ENCODE assay signal across 23 mouse cellular contexts in genomic region chr3:102997591-102997990, GRCm38 (mm10). TPM values are rescaled to one million over a fixed set of nuclear protein-coding genes. Genes with fewer than 3 reads are reported as not detected.
DNase-seq lines count a peak whose midpoint lies in the region; ATAC-seq and TF ChIP-seq lines count a peak whose summit lies in the region.
"Had no signal": no experiment of that assay in that cellular context is flagged by ENCODE, and none has a peak within 500 bp of the region (broad histone marks: within the 10 kb centered on the region; RNA-seq: fewer than 3 reads in every experiment).

No protein-coding gene starts in this region.

- peaks cover 38% of the 10 kb centered on the region for H3K36me3 ChIP-seq in intestine, postnatal 0 days (ENCODE audit: control insufficient read depth, insufficient read depth)
- peaks cover 15% of the 10 kb centered on the region for H3K36me3 ChIP-seq in intestine, embryonic 15.5 days
- H3K36me3 ChIP-seq in lung, embryonic 16.5 days (ENCODE audit: control insufficient read depth, insufficient read depth, low read length), result peaks cover 23% of the 10 kb centered on the region

- H3K4me3 ChIP-seq in gastrocnemius, adult 2 months, result no peak overlapping the region
- H3K4me3 ChIP-seq in intestine, postnatal 0 days (ENCODE audit: low read depth, low read length), result no peak overlapping the region
- H3K4me3 ChIP-seq in intestine, embryonic 15.5 days (replicated peaks), result no peak overlapping the region
- no peak overlapping the region for H3K4me3 ChIP-seq in lung, embryonic 16.5 days (ENCODE audit: low read length)
- no peak overlapping the region for H3K4me3 ChIP-seq in lung, adult 2 months (replicated peaks; ENCODE audit: extremely low read depth, low read depth, low read length)
- H3K4me3 ChIP-seq in embryonic fibroblast, embryonic 13.5 days (ENCODE audit: insufficient read depth, low read length), result no peak overlapping the region
- H3K4me3 ChIP-seq: forebrain, embryonic 12.5 days; midbrain, embryonic 15.5 days had no signal

- no peak overlapping the region for H3K4me2 ChIP-seq in intestine, postnatal 0 days (replicated peaks; ENCODE audit: low read depth)
- H3K4me2 ChIP-seq in intestine, embryonic 15.5 days (replicated peaks), result no peak overlapping the region
- H3K4me2 ChIP-seq in lung, embryonic 16.5 days (ENCODE audit: low read depth, low read length), result no peak overlapping the region
- H3K4me2 ChIP-seq: forebrain, embryonic 12.5 days; midbrain, embryonic 15.5 days had no signal

- no peaks in the 10 kb centered on the region for H3K9me3 ChIP-seq in intestine, postnatal 0 days (ENCODE audit: control insufficient read depth)
- no peaks in the 10 kb centered on the region for H3K9me3 ChIP-seq in intestine, embryonic 15.5 days
- peaks cover 2% of the 10 kb centered on the region; the same call in 1 of the 2 replicates for H3K9me3 ChIP-seq in lung, embryonic 16.5 days (ENCODE audit: control insufficient read depth, low read length)
- H3K9me3 ChIP-seq: midbrain, embryonic 15.5 days had no signal

- no peak for ATAC-seq in intestine, postnatal 0 days
- no peak for ATAC-seq in intestine, embryonic 15.5 days
- ATAC-seq in lung, embryonic 16.5 days (ENCODE audit: low read depth), result no peak
- ATAC-seq: hindbrain, embryonic 16.5 days; midbrain, embryonic 15.5 days had no signal

- no peak for TF ChIP-seq POLR2A in lung, adult 2 months (IDR thresholded peaks at IDR 0.05; ENCODE audit: borderline replicate concordance, extremely low read depth, low read depth, low read length)
- TF ChIP-seq POLR2A in embryonic fibroblast, embryonic 13.5 days (IDR thresholded peaks at IDR 0.05; ENCODE audit: low read depth, low read length), result 0 out of 2 replicates have a peak, but pooled peaks have one; percentile 18

- TF ChIP-seq CTCF in gastrocnemius, adult 2 months (IDR thresholded peaks at IDR 0.05), result no peak
- no peak for TF ChIP-seq CTCF in intestine, postnatal 0 days (IDR thresholded peaks at IDR 0.05; ENCODE audit: low read depth)
- no peak for TF ChIP-seq CTCF in lung, adult 2 months (IDR thresholded peaks at IDR 0.05; ENCODE audit: insufficient read depth, low read length)
- TF ChIP-seq CTCF in embryonic fibroblast, embryonic 13.5 days (IDR thresholded peaks at IDR 0.05; ENCODE audit: borderline replicate concordance, insufficient read depth, low read length), result no peak

- H3K4me1 ChIP-seq in intestine, postnatal 0 days (replicated peaks; ENCODE audit: control insufficient read depth, insufficient read depth, low read length), result no peaks in the 10 kb centered on the region; the same call in 1 of the 2 replicates
- H3K4me1 ChIP-seq in intestine, embryonic 15.5 days (replicated peaks), result peaks cover 12% of the 10 kb centered on the region
- H3K4me1 ChIP-seq in lung, embryonic 16.5 days (replicated peaks; ENCODE audit: control insufficient read depth, insufficient read depth, low read length), result peaks cover 12% of the 10 kb centered on the region
- H3K4me1 ChIP-seq in lung, adult 2 months (ENCODE audit: control insufficient read depth, insufficient read depth, low read length), result peaks cover 7% of the 10 kb centered on the region
- H3K4me1 ChIP-seq in embryonic fibroblast, embryonic 13.5 days (ENCODE audit: control insufficient read depth, insufficient read depth, low read length), result peaks cover 13% of the 10 kb centered on the region

- 51% methylated on average over 3 of the region's 3 CpGs for WGBS in intestine, postnatal 0 days
- WGBS in intestine, embryonic 15.5 days, result 65% methylated on average over 3 of the region's 3 CpGs
- WGBS in lung, embryonic 16.5 days, result 83% methylated on average over 3 of the region's 3 CpGs
- 56% methylated on average over 3 of the region's 3 CpGs for WGBS in lung, adult 2 months

- peak overlapping the region; percentile 99; the same call in 1 of the 2 replicates for H3K27ac ChIP-seq in gastrocnemius, adult 2 months
- peak overlapping the region; percentile 46; the same call in 1 of the 2 replicates for H3K27ac ChIP-seq in intestine, postnatal 0 days (ENCODE audit: low read depth, low read length)
- H3K27ac ChIP-seq in intestine, embryonic 15.5 days, result no peak overlapping the region
- peak overlapping the region; percentile 42 for H3K27ac ChIP-seq in lung, embryonic 16.5 days (ENCODE audit: low read length)
- peak overlapping the region; percentile 74 for H3K27ac ChIP-seq in embryonic fibroblast, embryonic 13.5 days (ENCODE audit: insufficient read depth, low read length)
- H3K27ac ChIP-seq: forebrain, embryonic 12.5 days; midbrain, embryonic 15.5 days had no signal

- no peak for DNase-seq in gastrocnemius, adult 2 months
- no peak for DNase-seq in gastrocnemius, postnatal 36 days
- DNase-seq in lung, adult 2 months, result no peak
- DNase-seq in cerebellum, adult 11-12 months, result no peak
- DNase-seq: adrenal gland, postnatal 14 days; cerebellum, adult 11 months; cerebellum, postnatal 14 days; kidney, adult 11 months; thymus, adult 18-20 months; thymus, postnatal 36 days had no signal

- H3K9ac ChIP-seq in intestine, postnatal 0 days (ENCODE audit: low read depth, low read length), result no peak overlapping the region
- H3K9ac ChIP-seq in intestine, embryonic 15.5 days, result no peak overlapping the region
- H3K9ac ChIP-seq in lung, embryonic 16.5 days (ENCODE audit: low read length), result no peak overlapping the region
- H3K9ac ChIP-seq: forebrain, embryonic 12.5 days; midbrain, embryonic 15.5 days had no signal

- intact Hi-C loops in gastrocnemius, adult 2 months (cut with DNase I), result loop anchor here (10.0 kb wide), 2 partner anchors 177 to 273 kb away; partner anchors contain the start of gene Bcas2
- intact Hi-C loops in gastrocnemius, postnatal 36 days (cut with DNase I), result loop anchor here (10.0 kb wide), 1 partner anchor 283 kb away; no protein-coding TSS in a partner anchor

- no peaks in the 10 kb centered on the region for H3K27me3 ChIP-seq in intestine, postnatal 0 days (replicated peaks; ENCODE audit: control insufficient read depth, insufficient read depth, low read length)
- no peaks in the 10 kb centered on the region for H3K27me3 ChIP-seq in intestine, embryonic 15.5 days (replicated peaks)
- H3K27me3 ChIP-seq in lung, embryonic 16.5 days (ENCODE audit: control insufficient read depth, insufficient read depth, low read depth, low read length), result no peaks in the 10 kb centered on the region
- H3K27me3 ChIP-seq: forebrain, embryonic 12.5 days; midbrain, embryonic 15.5 days had no signal

RNA-seq across cellular contexts. Expression of gene Sike1, which starts 2.1 kb away (rescaled TPM):
- total RNA-seq in gastrocnemius, adult 2 months (2021), result 10 to 100 TPM; 39.6 to 41.5 TPM
- total RNA-seq in gastrocnemius, postnatal 36 days (2021), result 10 to 100 TPM; 37.0 to 46.1 TPM
- 36.6 and 37.4 TPM in 2 replicates for polyA plus RNA-seq in intestine, postnatal 0 days (2015; fragmentation: Nextera tagmentation; extraction: Ambion mirVana)
- 46.6 and 51.9 TPM in 2 replicates for polyA plus RNA-seq in intestine, embryonic 15.5 days (2015; fragmentation: Nextera tagmentation; extraction: Ambion mirVana)
- polyA plus RNA-seq in lung, embryonic 16.5 days (2015; fragmentation: Nextera tagmentation; extraction: Ambion mirVana), result 54.4 and 60.9 TPM in 2 replicates
- polyA plus RNA-seq in lung, adult 2 months (2012; rRNA removed), result 22.9 and 30.8 TPM in 2 replicates
- polyA plus RNA-seq in embryonic fibroblast, embryonic 13.5 days (2011; ENCODE audit: insufficient read length, low read depth, missing spikeins), result 65.7 and 76.1 TPM in 2 replicates

RNA-seq across cellular contexts. Expression of gene Csde1, which starts 22.6 kb away (rescaled TPM):
- total RNA-seq in gastrocnemius, adult 2 months (2021), result 1,000 to 10,000 TPM in 1 of 2 experiments, 100 to 1,000 TPM in 1; 962 to 1,109 TPM
- 100 to 1,000 TPM; 843 to 962 TPM for total RNA-seq in gastrocnemius, postnatal 36 days (2021)
- polyA plus RNA-seq in intestine, postnatal 0 days (2015; fragmentation: Nextera tagmentation; extraction: Ambion mirVana), result 113 and 126 TPM in 2 replicates
- polyA plus RNA-seq in intestine, embryonic 15.5 days (2015; fragmentation: Nextera tagmentation; extraction: Ambion mirVana), result 268 and 301 TPM in 2 replicates
- polyA plus RNA-seq in lung, embryonic 16.5 days (2015; fragmentation: Nextera tagmentation; extraction: Ambion mirVana), result 317 and 337 TPM in 2 replicates
- polyA plus RNA-seq in lung, adult 2 months (2012; rRNA removed), result 22.8 and 45.1 TPM in 2 replicates
- 496 and 517 TPM in 2 replicates for polyA plus RNA-seq in embryonic fibroblast, embryonic 13.5 days (2011; ENCODE audit: insufficient read length, low read depth, missing spikeins)

RNA-seq across cellular contexts. Expression of gene Nr1h5, which starts 33.7 kb away (rescaled TPM):
- not detected for total RNA-seq in gastrocnemius, adult 2 months (2021)
- total RNA-seq in gastrocnemius, postnatal 36 days (2021), result not detected
- not detected in 2 replicates for polyA plus RNA-seq in intestine, postnatal 0 days (2015; fragmentation: Nextera tagmentation; extraction: Ambion mirVana)
- polyA plus RNA-seq in intestine, embryonic 15.5 days (2015; fragmentation: Nextera tagmentation; extraction: Ambion mirVana), result 0.06 and 0.15 TPM in 2 replicates
- polyA plus RNA-seq in lung, embryonic 16.5 days (2015; fragmentation: Nextera tagmentation; extraction: Ambion mirVana), result 0.10 TPM in 1 of 2 replicates, not detected in the other
- 0.12 TPM in 1 of 2 replicates, not detected in the other for polyA plus RNA-seq in lung, adult 2 months (2012; rRNA removed)
- polyA plus RNA-seq in embryonic fibroblast, embryonic 13.5 days (2011; ENCODE audit: insufficient read length, low read depth, missing spikeins), result not detected in 2 replicates
- total RNA-seq: gastrocnemius, adult 18-20 months; heart, postnatal 10 days; layer of hippocampus, postnatal 14 days; left cerebral cortex, adult 8-10 months; neutrophil, adult 5-6 weeks had no signal
- polyA plus RNA-seq: forebrain, embryonic 12.5 days; limb, embryonic 11.5 days had no signal
